In genomic region chr2:71242180-71242579, GRCm38 (mm10) we compare ENCODE assay signal across 32 mouse cellular contexts. TPM values are rescaled to one million over a fixed set of nuclear protein-coding genes. Genes with fewer than 3 reads are reported as not detected.
A peak's percentile ranks its signal among the peaks of the same experiment; 100 is the strongest.
DNase-seq lines count a peak whose midpoint lies in the region; ATAC-seq and TF ChIP-seq lines count a peak whose summit lies in the region.
"Had no signal": no experiment of that assay in that cellular context is flagged by ENCODE, and none has a peak within 500 bp of the region (broad histone marks: within the 10 kb centered on the region; RNA-seq: fewer than 3 reads in every experiment).

No protein-coding gene starts in this region.

- H3K36me3 ChIP-seq in heart, adult 2 months (ENCODE audit: control insufficient read depth, insufficient read depth, low read length): no peaks in the 10 kb centered on the region
- peaks cover 55% of the 10 kb centered on the region for H3K36me3 ChIP-seq in heart, embryonic 10.5 days
- no peaks in the 10 kb centered on the region; the same call in none of the 2 replicates for H3K36me3 ChIP-seq in midbrain, postnatal 0 days (ENCODE audit: insufficient read depth, low read length)
- peaks cover 7% of the 10 kb centered on the region; the same call in 1 of the 2 replicates for H3K36me3 ChIP-seq in midbrain, embryonic 15.5 days (replicated peaks)

- H3K27me3 ChIP-seq in heart, adult 2 months (ENCODE audit: control insufficient read depth, insufficient read depth, low read length): no peaks in the 10 kb centered on the region
- H3K27me3 ChIP-seq in heart, embryonic 10.5 days (ENCODE audit: insufficient read depth, poor library complexity, severe bottlenecking): no peaks in the 10 kb centered on the region
- H3K27me3 ChIP-seq in midbrain, postnatal 0 days (ENCODE audit: insufficient read depth, low read length): no peaks in the 10 kb centered on the region
- no peaks in the 10 kb centered on the region for H3K27me3 ChIP-seq in midbrain, embryonic 15.5 days (replicated peaks)
- H3K27me3 ChIP-seq: embryonic facial prominence, embryonic 15.5 days; forebrain, embryonic 12.5 days; hindbrain, embryonic 12.5 days; neural tube, embryonic 12.5 days had no signal

- H3K4me3 ChIP-seq in heart, adult 2 months: no peak overlapping the region
- no peak overlapping the region for H3K4me3 ChIP-seq in heart, embryonic 10.5 days
- no peak overlapping the region for H3K4me3 ChIP-seq in midbrain, postnatal 0 days (ENCODE audit: low read depth, low read length)
- H3K4me3 ChIP-seq in midbrain, embryonic 15.5 days: no peak overlapping the region
- H3K4me3 ChIP-seq: embryonic facial prominence, embryonic 10.5 days; embryonic facial prominence, embryonic 15.5 days; forebrain, embryonic 12.5 days; hindbrain, embryonic 12.5 days; midbrain, embryonic 10.5 days; myocyte; neural tube, embryonic 12.5 days had no signal

- TF ChIP-seq POLR2A in heart, adult 2 months (IDR thresholded peaks at IDR 0.05; ENCODE audit: insufficient read depth, low read depth, low read length): no peak

- WGBS in heart, adult 2 months: 76% methylated on average over 3 of the region's 3 CpGs
- WGBS in heart, embryonic 10.5 days: 91% methylated on average over 3 of the region's 3 CpGs
- WGBS in midbrain, postnatal 0 days: 86% methylated on average over 3 of the region's 3 CpGs
- WGBS in midbrain, embryonic 15.5 days: 86% methylated on average over 3 of the region's 3 CpGs

- no peaks in the 10 kb centered on the region for H3K79me2 ChIP-seq in heart, adult 2 months (replicated peaks; ENCODE audit: control insufficient read depth, insufficient read depth, low read length)

- DNase-seq in heart, adult 2 months: no peak
- no peak for DNase-seq in heart, embryonic 10.5 days (ENCODE audit: low spot score)
- no peak for DNase-seq in midbrain, postnatal 0 days (ENCODE audit: low spot score)
- DNase-seq in R1 (ENCODE audit: low read depth, low spot score): peak; percentile 40
- no peak for DNase-seq in testis, postnatal 10 days (ENCODE audit: low spot score)
- no peak for DNase-seq in cerebellum, adult 11 months
- DNase-seq: adrenal gland, adult 2 months; adrenal gland, postnatal 36 days; cerebellum, adult 8-10 months; cerebellum, postnatal 25 days; gastrocnemius, postnatal 14 days; heart, postnatal 36 days; kidney, adult 11 months; layer of hippocampus, adult 9-11 months; liver; lung, adult 2 months; lung, postnatal 14 days; right cerebral cortex, adult 18-20 months; thymus, postnatal 14 days had no signal

- H3K4me1 ChIP-seq in heart, adult 2 months (ENCODE audit: control insufficient read depth, insufficient read depth, low read length): no peaks in the 10 kb centered on the region
- no peaks in the 10 kb centered on the region for H3K4me1 ChIP-seq in heart, embryonic 10.5 days
- H3K4me1 ChIP-seq in midbrain, postnatal 0 days (ENCODE audit: insufficient read depth, low read length): no peaks in the 10 kb centered on the region
- peaks cover 10% of the 10 kb centered on the region for H3K4me1 ChIP-seq in midbrain, embryonic 15.5 days
- H3K4me1 ChIP-seq: embryonic facial prominence, embryonic 10.5 days; embryonic facial prominence, embryonic 15.5 days; midbrain, embryonic 10.5 days had no signal

- no peak overlapping the region for H3K4me2 ChIP-seq in midbrain, postnatal 0 days (ENCODE audit: low read depth, low read length, poor library complexity, severe bottlenecking)
- no peak overlapping the region for H3K4me2 ChIP-seq in midbrain, embryonic 15.5 days
- H3K4me2 ChIP-seq: embryonic facial prominence, embryonic 15.5 days; forebrain, embryonic 12.5 days; heart, embryonic 11.5 days; hindbrain, embryonic 12.5 days; neural tube, embryonic 12.5 days had no signal

- TF ChIP-seq EP300 in heart, adult 2 months (IDR thresholded peaks at IDR 0.05; ENCODE audit: insufficient read depth, low read depth, low read length): no peak

- TF ChIP-seq CTCF in heart, adult 2 months (IDR thresholded peaks at IDR 0.05): peak; percentile 20; the same call in 1 of the 2 replicates
- TF ChIP-seq CTCF in midbrain, postnatal 0 days (IDR thresholded peaks at IDR 0.05): peak; percentile 45

- no peak for ATAC-seq in midbrain, postnatal 0 days (ENCODE audit: low FRiP score)
- no peak for ATAC-seq in midbrain, embryonic 15.5 days (replicated peaks)
- ATAC-seq: activated CD4-positive, CD25-positive, alpha-beta regulatory T cell, adult 4 months; hindbrain, postnatal 0 days; midbrain, embryonic 16.5 days had no signal

- no peak overlapping the region for H3K27ac ChIP-seq in heart, adult 2 months
- H3K27ac ChIP-seq in heart, embryonic 10.5 days: no peak overlapping the region
- no peak overlapping the region for H3K27ac ChIP-seq in midbrain, postnatal 0 days (ENCODE audit: low read depth, low read length)
- H3K27ac ChIP-seq in midbrain, embryonic 15.5 days: no peak overlapping the region
- H3K27ac ChIP-seq: embryonic facial prominence, embryonic 10.5 days; embryonic facial prominence, embryonic 15.5 days; forebrain, embryonic 12.5 days; hindbrain, embryonic 12.5 days; hindbrain, postnatal 0 days; liver, embryonic 14.5 days; midbrain, embryonic 10.5 days; neural tube, embryonic 12.5 days had no signal

- intact Hi-C loops in heart, adult 2 months (cut with DNase I): no loop called here

- H3K9ac ChIP-seq in heart, adult 2 months (ENCODE audit: low read depth, low read length): no peak overlapping the region
- H3K9ac ChIP-seq in midbrain, postnatal 0 days (replicated peaks; ENCODE audit: low read length, poor library complexity, severe bottlenecking): no peak overlapping the region
- no peak overlapping the region for H3K9ac ChIP-seq in midbrain, embryonic 15.5 days
- H3K9ac ChIP-seq: embryonic facial prominence, embryonic 15.5 days; forebrain, embryonic 12.5 days; hindbrain, embryonic 12.5 days; liver, embryonic 14.5 days; neural tube, embryonic 12.5 days had no signal

- no peaks in the 10 kb centered on the region for H3K9me3 ChIP-seq in heart, embryonic 10.5 days
- no peaks in the 10 kb centered on the region for H3K9me3 ChIP-seq in midbrain, postnatal 0 days (ENCODE audit: low read length)
- no peaks in the 10 kb centered on the region for H3K9me3 ChIP-seq in midbrain, embryonic 15.5 days
- H3K9me3 ChIP-seq: embryonic facial prominence, embryonic 10.5 days; embryonic facial prominence, embryonic 15.5 days; forebrain, embryonic 12.5 days; hindbrain, embryonic 12.5 days; midbrain, embryonic 10.5 days; neural tube, embryonic 12.5 days had no signal

RNA-seq across cellular contexts. Expression of gene Dync1i2, which starts 30.7 kb away (rescaled TPM):
- total RNA-seq in heart, adult 2 months (2021): 10 to 100 TPM; 56.2 to 58.7 TPM
- 19.9 and 35.8 TPM in 2 replicates for polyA plus RNA-seq in heart, adult 2 months (2012; rRNA removed)
- polyA plus RNA-seq in heart, embryonic 10.5 days (2016; fragmentation: Nextera tagmentation; extraction: Ambion mirVana): 69.4 and 70.4 TPM in 2 replicates
- total RNA-seq in midbrain, postnatal 0 days (2014; rRNA removed): 149 and 195 TPM in 2 replicates
- polyA plus RNA-seq in midbrain, postnatal 0 days (2015; fragmentation: Nextera tagmentation; extraction: Ambion mirVana): 194 and 205 TPM in 2 replicates
- polyA plus RNA-seq in midbrain, embryonic 15.5 days (2015; fragmentation: Nextera tagmentation; extraction: Ambion mirVana): 171 and 181 TPM in 2 replicates
